Mouse (Mus musculus): ENCODE data around the gene Hist2h3c1. TPM values are rescaled to one million over a fixed set of nuclear protein-coding genes. Genes with fewer than 3 reads are reported as not detected.
"Not testable (repeated sequence)": the region's sequence is repeated elsewhere in the genome, so short reads cannot be mapped to it uniquely, and the experiment has no call there.

Gene Hist2h3c1
- polyA plus RNA-seq, 1 experiment from 2014 or later: 0.71 TPM

- Histone ChIP-seq H3K27me3 (no peaks in the 10 kb centered on the region), H3K9ac (peak overlapping the region; percentile 50; the same call in 1 of the 2 replicates), H3K36me3 (no peaks in the 10 kb centered on the region), H3K4me1 (peaks cover 26% of the 10 kb centered on the region), H3K9me3 (replicated peaks) (no peaks in the 10 kb centered on the region), H3K27ac (peak overlapping the region; percentile 98), H3K4me2 (replicated peaks) (peak overlapping the region; percentile 85), H3K4me3 (peak overlapping the region; percentile 59)
- WGBS: 67% methylated on average over 7 of the region's 7 CpGs
- ATAC-seq (ENCODE audit: low FRiP score): no peak
Measured at GRCm38 (mm10) chr3:96264404-96264949, 18.0 kb downstream of the Hist2h3c1 start.

GRCm38 (mm10) chr3:96266132-96266710 is 19.7 kb downstream of the Hist2h3c1 start:
- no peak for ATAC-seq (ENCODE audit: low FRiP score)
- Histone ChIP-seq H3K4me2 (replicated peaks) (no peak overlapping the region), H3K27ac (no peak overlapping the region), H3K9ac (no peak overlapping the region), H3K27me3 (no peaks in the 10 kb centered on the region), H3K4me1 (peaks cover 26% of the 10 kb centered on the region), H3K4me3 (no peak overlapping the region), H3K9me3 (replicated peaks) (no peaks in the 10 kb centered on the region), H3K36me3 (no peaks in the 10 kb centered on the region)
- 93% methylated on average over 8 of the region's 8 CpGs for WGBS

DNA sequence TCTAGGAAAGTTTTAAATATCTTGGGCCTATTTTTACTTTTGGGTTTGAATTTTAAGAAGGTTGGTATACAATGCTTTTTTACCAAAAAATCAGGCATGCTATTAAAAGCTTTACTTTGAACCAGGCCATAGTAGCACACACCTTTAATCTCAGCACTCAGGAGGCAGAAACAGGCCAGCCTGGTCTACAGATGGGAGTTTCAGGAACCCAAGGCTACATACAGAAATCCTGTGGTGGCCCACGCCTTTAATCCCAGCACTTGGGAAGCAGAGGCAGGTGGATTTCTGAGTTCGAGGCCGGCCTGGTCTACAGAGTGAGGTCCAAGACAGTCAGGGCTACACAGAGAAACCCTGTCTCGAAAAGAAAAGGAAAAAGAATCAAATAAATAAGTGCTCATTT is 21.1 kb downstream of the Hist2h3c1 start:
- 77% methylated on average over 4 of the region's 4 CpGs for WGBS
- no peak overlapping the region; the same call in 1 of the 2 replicates for H3K4me2 ChIP-seq (replicated peaks)
- no peaks in the 10 kb centered on the region for H3K36me3 ChIP-seq
- no peaks in the 10 kb centered on the region for H3K27me3 ChIP-seq
- H3K4me3 ChIP-seq: no peak overlapping the region
- 0 out of 2 replicates have a peak overlapping the region, but pooled peaks have one; percentile 8 for H3K9ac ChIP-seq
- ATAC-seq (ENCODE audit: low FRiP score): no peak
- H3K4me1 ChIP-seq: peaks cover 16% of the 10 kb centered on the region
- peak overlapping the region; percentile 86 for H3K27ac ChIP-seq
- H3K9me3 ChIP-seq (replicated peaks): no peaks in the 10 kb centered on the region

GRCm38 (mm10) chr3:96268051-96268775 is 21.7 kb downstream of the Hist2h3c1 start, which contains the start of gene Hist2h3b:
TSS of gene Hist2h3b (plus strand) at chr3:96268654.
- ATAC-seq (ENCODE audit: low FRiP score): peak; percentile 73
- H3K27me3 ChIP-seq: no peaks in the 10 kb centered on the region
- H3K4me1 ChIP-seq: peaks cover 16% of the 10 kb centered on the region
- no peaks in the 10 kb centered on the region for H3K36me3 ChIP-seq
- no peaks in the 10 kb centered on the region for H3K9me3 ChIP-seq (replicated peaks)
- peak within 1 kb of the TSS; percentile 49 for H3K4me3 ChIP-seq
- H3K9ac ChIP-seq: peak within 1 kb of the TSS; percentile 64
- 24% methylated on average over 30 of the region's 30 CpGs for WGBS
- H3K27ac ChIP-seq: peak within 1 kb of the TSS; percentile 96
- peak within 1 kb of the TSS; percentile 81 for H3K4me2 ChIP-seq (replicated peaks)

- H3K9me3 ChIP-seq (replicated peaks); H3K27me3 ChIP-seq; H3K36me3 ChIP-seq: not testable (repeated sequence)
- 0% methylated on average over 16 of the region's 44 CpGs for WGBS
- peak overlapping the region; percentile 49 for H3K4me3 ChIP-seq
- peaks cover 15% of the 10 kb centered on the region for H3K4me1 ChIP-seq
- H3K27ac ChIP-seq: peak overlapping the region; percentile 96
- ATAC-seq (ENCODE audit: low FRiP score): peak; percentile 65
- H3K4me2 ChIP-seq (replicated peaks): peak overlapping the region; percentile 81
- H3K9ac ChIP-seq: peak overlapping the region; percentile 64
Measured at GRCm38 (mm10) chr3:96268776-96269378, 22.4 kb downstream of the Hist2h3c1 start.

DNA sequence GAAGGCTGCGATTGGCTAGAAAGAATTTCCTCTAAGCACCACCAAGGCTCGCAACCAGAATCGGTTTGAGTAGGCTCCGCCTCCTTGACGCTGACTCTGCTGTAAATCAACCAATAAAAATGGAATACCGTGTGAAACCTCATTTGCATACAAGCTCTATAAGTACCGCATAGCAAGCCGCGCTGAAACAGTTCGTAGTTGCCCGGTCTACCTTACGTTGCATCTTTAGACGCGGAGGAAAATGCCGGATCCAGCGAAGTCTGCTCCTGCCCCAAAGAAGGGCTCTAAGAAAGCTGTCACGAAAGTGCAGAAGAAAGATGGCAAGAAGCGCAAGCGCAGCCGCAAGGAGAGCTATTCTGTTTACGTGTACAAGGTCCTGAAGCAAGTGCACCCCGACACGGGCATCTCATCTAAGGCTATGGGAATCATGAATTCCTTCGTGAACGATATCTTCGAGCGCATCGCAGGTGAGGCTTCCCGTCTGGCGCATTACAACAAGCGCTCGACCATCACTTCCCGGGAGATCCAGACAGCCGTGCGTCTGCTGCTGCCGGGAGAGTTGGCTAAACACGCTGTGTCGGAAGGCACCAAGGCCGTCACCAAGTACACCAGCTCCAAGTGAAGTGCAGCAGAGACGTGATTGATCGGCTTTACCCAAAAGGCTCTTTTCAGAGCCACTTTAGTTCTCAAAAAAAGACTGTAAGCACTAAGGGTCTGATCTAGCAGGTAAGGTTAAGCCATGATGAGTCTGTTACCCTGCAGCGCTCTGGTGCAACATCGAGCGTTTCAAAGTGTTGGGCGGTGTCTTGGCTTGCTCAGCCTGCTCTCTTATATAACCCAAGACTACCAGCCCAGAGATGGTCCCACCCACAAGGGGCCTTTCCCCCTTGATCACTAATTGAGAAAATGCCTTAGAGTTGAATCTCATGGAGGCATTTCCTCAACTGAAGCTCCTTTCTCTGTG is 23.3 kb downstream of the Hist2h3c1 start, which contains the start of gene Hist2h2bb:
TSS of gene Hist2h2bb (plus strand) at position 242 of the 964 bp plus-strand sequence.
- H3K9ac ChIP-seq: peak within 1 kb of the TSS; percentile 79
- no peaks in the 10 kb centered on the region for H3K36me3 ChIP-seq
- ATAC-seq (ENCODE audit: low FRiP score): peak; percentile 95
- peak within 1 kb of the TSS; percentile 81 for H3K4me2 ChIP-seq (replicated peaks)
- H3K9me3 ChIP-seq (replicated peaks): no peaks in the 10 kb centered on the region
- H3K27me3 ChIP-seq: no peaks in the 10 kb centered on the region
- H3K4me1 ChIP-seq: peaks cover 6% of the 10 kb centered on the region
- under 1% methylated on average over 45 of the region's 45 CpGs for WGBS
- peak within 1 kb of the TSS; percentile 96 for H3K27ac ChIP-seq
- H3K4me3 ChIP-seq: peak within 1 kb of the TSS; percentile 49

GRCm38 (mm10) chr3:96273591-96274465 is 27.3 kb downstream of the Hist2h3c1 start:
- Histone ChIP-seq H3K4me3 (no peak overlapping the region), H3K27me3 (0 out of 2 replicates have a peak, but pooled peaks cover 2% of the 10 kb centered on the region), H3K9ac (no peak overlapping the region), H3K4me2 (replicated peaks) (no peak overlapping the region), H3K9me3 (replicated peaks) (no peaks in the 10 kb centered on the region), H3K36me3 (no peaks in the 10 kb centered on the region), H3K27ac (no peak overlapping the region), H3K4me1 (0 out of 2 replicates have a peak, but pooled peaks cover 8% of the 10 kb centered on the region)
- WGBS: 91% methylated on average over 17 of the region's 17 CpGs
- no peak for ATAC-seq (ENCODE audit: low FRiP score)

DNA sequence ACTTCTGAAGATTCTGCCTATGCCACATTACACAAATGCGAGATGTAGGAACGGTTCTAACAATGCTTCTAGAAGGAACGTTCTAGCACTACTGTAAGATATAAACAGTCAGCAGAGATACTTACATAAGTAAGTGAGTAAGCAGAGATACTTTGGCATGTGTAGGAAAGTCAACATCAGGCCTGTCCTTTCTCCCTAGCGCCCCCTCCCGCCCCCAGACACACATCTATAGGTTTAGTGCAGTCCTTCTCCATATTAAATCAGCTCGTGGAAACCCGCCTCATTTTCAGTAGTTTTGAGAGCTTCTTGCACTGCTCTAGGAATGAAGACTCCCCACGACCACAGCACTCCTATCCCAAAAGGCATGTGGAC is 30.9 kb downstream of the Hist2h3c1 start:
- no peak for ATAC-seq (ENCODE audit: low FRiP score)
- H3K4me1 ChIP-seq: 0 out of 2 replicates have a peak, but pooled peaks cover 8% of the 10 kb centered on the region
- peak overlapping the region; percentile 63 for H3K9ac ChIP-seq
- no peaks in the 10 kb centered on the region for H3K36me3 ChIP-seq
- 14% methylated on average over 8 of the region's 8 CpGs for WGBS
- peaks cover 11% of the 10 kb centered on the region; the same call in 1 of the 2 replicates for H3K27me3 ChIP-seq
- peak overlapping the region; percentile 43 for H3K4me3 ChIP-seq
- H3K4me2 ChIP-seq (replicated peaks): peak overlapping the region; percentile 84
- H3K9me3 ChIP-seq (replicated peaks): no peaks in the 10 kb centered on the region
- H3K27ac ChIP-seq: peak overlapping the region; percentile 89; the same call in 1 of the 2 replicates

GRCm38 (mm10) chr3:96277800-96278624 is 31.5 kb downstream of the Hist2h3c1 start:
- H3K4me1 ChIP-seq: 0 out of 2 replicates have a peak, but pooled peaks cover 8% of the 10 kb centered on the region
- peak overlapping the region; percentile 89 for H3K27ac ChIP-seq
- H3K9me3 ChIP-seq (replicated peaks): no peaks in the 10 kb centered on the region
- no peaks in the 10 kb centered on the region for H3K36me3 ChIP-seq
- H3K4me2 ChIP-seq (replicated peaks): peak overlapping the region; percentile 84
- H3K27me3 ChIP-seq: peaks cover 17% of the 10 kb centered on the region; the same call in 1 of the 2 replicates
- peak overlapping the region; percentile 43 for H3K4me3 ChIP-seq
- ATAC-seq (ENCODE audit: low FRiP score): peak; percentile 97
- H3K9ac ChIP-seq: peak overlapping the region; percentile 63
- under 1% methylated on average over 49 of the region's 49 CpGs for WGBS

DNA sequence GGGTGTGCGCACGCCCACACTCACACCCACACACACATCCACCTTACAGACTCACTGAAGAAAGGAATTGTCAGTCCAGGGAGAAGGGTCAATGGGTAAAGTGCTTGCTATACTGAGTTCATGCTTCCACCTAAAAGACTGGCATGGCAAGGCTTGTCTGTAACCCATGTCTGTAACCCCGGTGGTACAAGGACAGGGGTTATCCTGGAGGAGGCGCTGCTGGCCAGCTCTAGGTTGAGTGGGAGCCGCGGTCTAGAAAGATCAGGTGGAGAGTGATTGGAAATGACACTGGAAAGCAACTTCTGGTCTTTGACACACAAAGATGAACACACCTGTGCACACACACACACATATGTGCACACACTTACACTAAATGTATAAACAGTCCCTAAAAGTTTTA is 34.2 kb downstream of the Hist2h3c1 start:
- WGBS: 51% methylated on average over 6 of the region's 6 CpGs
- Histone ChIP-seq H3K4me2 (replicated peaks) (no peak overlapping the region), H3K27me3 (peaks cover 39% of the 10 kb centered on the region), H3K9ac (no peak overlapping the region), H3K9me3 (replicated peaks) (no peaks in the 10 kb centered on the region), H3K27ac (no peak overlapping the region), H3K4me1 (0 out of 2 replicates have a peak, but pooled peaks cover 8% of the 10 kb centered on the region), H3K36me3 (no peaks in the 10 kb centered on the region), H3K4me3 (no peak overlapping the region)
- ATAC-seq (ENCODE audit: low FRiP score): no peak
